Mouse (Mus musculus) E14TG2a.4 (cell line): ENCODE data around the gene Olfr702.

Experiments used
- CTCF ChIP-seq: conservative IDR thresholded peaks from 2 replicates; pipeline ENCODE4 v1.5.1; 2014; ENCODE audit warnings: low read length
- POU5F1 ChIP-seq: IDR thresholded peaks from 2 replicates; pipeline ENCODE4 v1.6.1; 2014; ENCODE audit warnings: low read length, borderline replicate concordance

- TF ChIP-seq CTCF (no peak), POU5F1 (no peak)
Observed at GRCm38 (mm10) chr7:106833793-106834192, at the start of gene Olfr702.
